Mouse (Mus musculus) inflammation-experienced regulatory T-cells (primary cell): ENCODE results near the gene 4921507P07Rik. TPM values are rescaled to one million over a fixed set of nuclear protein-coding genes. Genes with fewer than 3 reads are reported as not detected.

ENCODE experiments used
- polyA plus RNA-seq, 2 experiments: library from polyadenylated mRNA; unstranded; fragments of 100-300 nt; shearing (Covaris generic); gene quantifications; one replicate each; pipeline ENCODE4 v1.2.1; 2017

The 4921507P07Rik gene
- polyA plus RNA-seq, result under 1 TPM; 0.08 to 0.77 TPM

DNA sequence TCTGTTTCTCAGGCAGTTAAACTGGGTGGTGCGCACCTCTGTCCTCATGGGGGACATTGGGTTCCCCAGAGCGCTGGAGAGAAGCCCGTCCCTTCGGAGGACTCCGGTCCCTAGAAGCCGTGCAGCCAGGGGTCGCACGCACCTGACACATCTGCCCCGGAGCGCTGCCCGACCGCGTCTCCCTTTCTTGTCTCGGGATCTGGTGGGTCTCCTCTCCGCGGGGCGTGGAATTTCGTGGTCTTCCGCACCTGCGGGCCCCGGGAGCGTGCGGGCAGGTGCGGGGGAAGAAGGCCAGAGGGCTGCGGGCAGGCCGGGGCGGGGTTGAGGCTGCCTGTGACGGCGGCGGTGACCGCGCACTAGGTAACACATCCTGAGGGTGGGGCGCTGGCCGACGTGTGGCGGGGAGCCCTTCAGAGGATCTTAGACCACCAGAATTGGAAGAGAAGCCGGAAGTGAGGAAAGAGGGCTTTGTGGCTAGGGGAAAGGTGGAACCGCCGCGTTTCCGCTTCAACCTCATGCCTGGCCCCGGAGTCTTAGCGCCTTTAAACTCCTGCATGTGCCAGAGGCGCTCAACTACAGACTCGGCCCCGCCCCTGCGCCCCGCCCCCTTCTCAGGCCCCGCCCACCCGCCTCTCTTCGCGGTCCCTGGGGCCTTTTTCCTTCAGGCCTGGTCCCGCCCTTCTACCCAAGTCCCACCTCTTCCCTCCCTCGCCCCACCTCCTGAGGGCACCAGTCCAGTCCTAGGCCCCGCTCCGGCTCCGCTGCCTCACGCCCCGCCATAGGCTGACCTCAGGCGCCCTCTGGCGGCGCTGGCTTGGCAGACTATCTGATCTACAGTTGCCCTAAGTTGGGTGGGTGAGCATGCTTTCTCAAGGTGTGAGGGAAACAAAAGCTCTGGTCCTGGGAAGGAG, at the start of gene 4921507P07Rik:
TSS of gene 4921507P07Rik (minus strand) at position 332 of the 911 bp plus-strand sequence.

DNA sequence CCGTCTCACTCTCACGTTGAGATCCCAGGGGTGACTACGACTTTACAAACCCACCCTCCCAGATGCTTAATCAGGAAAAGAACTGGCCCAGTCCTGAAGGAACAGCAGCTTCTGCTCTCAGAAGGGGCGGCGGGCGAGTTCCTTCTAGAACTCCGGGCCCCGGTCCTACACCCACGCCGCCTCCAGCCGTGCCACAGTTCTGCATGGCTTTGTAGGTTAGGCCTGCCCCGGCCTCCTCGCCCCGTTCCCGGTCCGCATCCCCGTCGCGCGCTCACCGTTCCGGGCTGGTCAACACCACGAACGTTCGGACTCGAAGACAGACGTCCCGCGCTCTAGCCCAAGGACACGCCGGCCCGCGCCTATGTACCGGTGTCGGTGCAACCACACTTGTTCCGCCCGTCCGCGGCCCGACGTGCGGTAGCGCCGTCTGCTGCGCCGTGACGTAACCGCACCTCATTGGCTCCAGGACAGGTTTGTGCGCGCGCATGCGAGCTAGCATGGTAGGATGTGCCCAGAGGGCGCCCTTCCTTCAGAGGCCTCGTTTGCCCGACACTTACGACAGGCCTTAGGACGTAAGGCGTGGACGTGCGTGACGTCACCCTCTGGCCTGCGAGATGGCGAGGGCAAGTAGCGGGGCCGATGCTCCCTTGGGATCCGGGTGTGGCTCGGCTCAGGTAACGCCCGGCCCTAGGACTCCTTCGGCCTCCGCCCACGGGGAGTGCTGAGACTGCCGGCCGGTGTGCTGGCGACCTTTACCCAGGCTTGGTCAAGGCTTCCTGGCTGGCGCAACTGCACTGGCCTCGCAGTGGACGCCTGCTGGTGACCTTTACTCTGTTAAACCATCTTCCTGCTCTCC, 30.1 kb downstream of the 4921507P07Rik start, which contains the start of gene Cycs:
TSS of gene Cycs (minus strand) at position 398 of the 856 bp plus-strand sequence.

Other genes starting within 250 kb of the 4921507P07Rik start
- gene Osbpl3, start 140.4 kb downstream of the 4921507P07Rik start, polyA plus RNA-seq, result 10 to 100 TPM; 20.6 to 45.9 TPM
- gene Cycs, start 30.1 kb downstream of the 4921507P07Rik start, polyA plus RNA-seq, result 10 to 100 TPM; 22.3 to 31.0 TPM
- gene Npvf, start 57.8 kb upstream of the 4921507P07Rik start, polyA plus RNA-seq, result not detected